Mouse (Mus musculus): ENCODE measurements around the gene Hspbp1. TPM values are rescaled to one million over a fixed set of nuclear protein-coding genes. Genes with fewer than 3 reads are reported as not detected.

Hspbp1 gene
- total RNA-seq (2014; rRNA removed; ENCODE audit: low replicate concordance) = 138 and 156 TPM in 2 replicates
- polyA plus RNA-seq (2015; fragmentation: Nextera tagmentation; extraction: Ambion mirVana) = 69.8 and 72.9 TPM in 2 replicates

DNA sequence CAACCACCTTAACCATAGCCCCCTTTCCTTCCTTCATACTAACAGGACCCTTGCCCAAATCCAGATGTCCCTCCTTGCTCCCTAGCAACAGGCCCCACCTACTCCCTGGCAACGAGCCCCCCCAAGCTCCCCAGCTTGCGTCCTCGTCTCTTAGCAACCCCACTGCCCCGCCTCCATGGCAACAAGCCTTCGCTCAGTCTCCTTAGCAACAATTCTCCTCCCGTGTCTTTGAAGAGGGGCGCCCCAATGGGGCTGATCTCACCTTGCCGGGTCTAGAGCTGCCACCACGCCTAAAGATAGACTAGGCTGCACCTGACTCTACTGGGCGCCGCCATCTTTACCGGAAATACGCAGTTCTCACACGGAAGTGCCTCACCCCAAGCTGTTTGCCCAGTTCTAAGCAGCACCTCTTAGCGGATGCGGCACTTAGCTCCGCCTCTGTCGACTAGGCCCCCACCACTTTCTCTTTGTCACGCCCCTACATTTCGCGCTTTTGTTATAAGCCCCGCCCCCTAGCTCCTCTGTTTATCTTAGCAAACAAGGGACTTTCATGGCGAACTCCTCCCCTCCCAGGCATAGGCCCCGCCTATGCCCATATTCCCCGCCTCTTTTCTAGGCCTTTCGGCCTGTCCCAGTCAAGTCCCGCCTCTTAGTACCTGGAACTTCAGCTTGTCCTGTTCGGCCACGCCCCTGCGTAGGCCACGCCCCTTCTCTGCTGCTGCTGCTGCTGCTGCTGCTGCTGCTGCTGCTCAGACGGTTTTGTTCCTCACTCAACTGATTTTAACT, at the start of gene Hspbp1:
Gene Hspbp1 (minus strand): TSS at position 437 of the 786 bp plus-strand sequence.
- peaks cover 12% of the 10 kb centered on the region; the same call in 1 of the 2 replicates for H3K36me3 ChIP-seq (replicated peaks; ENCODE audit: control insufficient read depth, insufficient read depth, low read length)
- ATAC-seq (ENCODE audit: insufficient read depth, low read depth) = peak; percentile 96
- H3K27me3 ChIP-seq (ENCODE audit: control insufficient read depth, insufficient read depth, low read length) = no peaks in the 10 kb centered on the region
- peaks cover 9% of the 10 kb centered on the region for H3K4me1 ChIP-seq (ENCODE audit: control insufficient read depth, insufficient read depth)
- DNase-seq (ENCODE audit: low spot score) = peak; percentile 97
- WGBS = under 1% methylated on average over 32 of the region's 32 CpGs
- H3K4me3 ChIP-seq (ENCODE audit: low read depth, low read length) = peak within 1 kb of the TSS; percentile 61
- H3K27ac ChIP-seq (ENCODE audit: low read depth) = peak within 1 kb of the TSS; percentile 52
- TF ChIP-seq EP300 (IDR thresholded peaks at IDR 0.05; ENCODE audit: low read depth) (0 out of 2 replicates have a peak, but pooled peaks have one; percentile 51), CTCF (IDR thresholded peaks at IDR 0.05; ENCODE audit: low read depth) (no peak)
- no peaks in the 10 kb centered on the region for H3K9me3 ChIP-seq (replicated peaks; ENCODE audit: control insufficient read depth, low read length)
- H3K9ac ChIP-seq (replicated peaks; ENCODE audit: low read depth, low read length) = peak within 1 kb of the TSS; percentile 47
- peak within 1 kb of the TSS; percentile 69 for H3K4me2 ChIP-seq (ENCODE audit: low read depth, low read length)

GRCm38 (mm10) chr7:4732968-4733392, 48.1 kb upstream of the Hspbp1 start:
- H3K9me3 ChIP-seq (replicated peaks; ENCODE audit: control insufficient read depth, low read length) = no peaks in the 10 kb centered on the region
- no peaks in the 10 kb centered on the region for H3K27me3 ChIP-seq (ENCODE audit: control insufficient read depth, insufficient read depth, low read length)
- ATAC-seq (ENCODE audit: insufficient read depth, low read depth) (no peak), DNase-seq (ENCODE audit: low spot score) (no peak)
- no peaks in the 10 kb centered on the region for H3K36me3 ChIP-seq (replicated peaks; ENCODE audit: control insufficient read depth, insufficient read depth, low read length)
- 43% methylated on average over 6 of the region's 6 CpGs for WGBS
- no peaks in the 10 kb centered on the region for H3K4me1 ChIP-seq (ENCODE audit: control insufficient read depth, insufficient read depth)
- H3K4me2 ChIP-seq (ENCODE audit: low read depth, low read length) = no peak overlapping the region
- no peak overlapping the region for H3K9ac ChIP-seq (replicated peaks; ENCODE audit: low read depth, low read length)
- no peak overlapping the region for H3K27ac ChIP-seq (ENCODE audit: low read depth)
- H3K4me3 ChIP-seq (ENCODE audit: low read depth, low read length) = no peak overlapping the region
- no peak for TF ChIP-seq CTCF (IDR thresholded peaks at IDR 0.05; ENCODE audit: low read depth)
- TF ChIP-seq EP300 (IDR thresholded peaks at IDR 0.05; ENCODE audit: low read depth) = no peak

DNA sequence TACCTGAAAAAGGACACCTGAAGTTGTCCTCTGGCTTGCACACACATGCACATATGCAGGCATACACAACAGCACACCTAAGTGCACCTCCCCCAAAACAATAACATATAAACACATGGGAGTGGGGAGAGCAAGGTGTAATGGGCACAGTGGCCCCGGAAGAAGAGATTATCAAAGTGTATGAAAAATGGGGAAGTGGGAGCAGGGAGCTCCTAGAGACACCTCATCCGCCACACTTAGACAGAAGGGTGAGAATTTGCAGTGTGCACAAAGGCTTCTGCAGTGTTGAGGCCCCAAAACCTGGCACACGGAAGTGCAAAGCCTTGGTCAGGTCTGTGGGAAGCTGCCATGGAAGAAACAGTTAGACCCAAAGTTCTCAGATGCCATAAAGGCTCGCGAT, 46.2 kb upstream of the Hspbp1 start:
- no peak overlapping the region for H3K9ac ChIP-seq (replicated peaks; ENCODE audit: low read depth, low read length)
- H3K9me3 ChIP-seq (replicated peaks; ENCODE audit: control insufficient read depth, low read length) = no peaks in the 10 kb centered on the region
- ATAC-seq (ENCODE audit: insufficient read depth, low read depth) (no peak), DNase-seq (ENCODE audit: low spot score) (no peak)
- WGBS = 68% methylated on average over 5 of the region's 5 CpGs
- no peaks in the 10 kb centered on the region for H3K4me1 ChIP-seq (ENCODE audit: control insufficient read depth, insufficient read depth)
- no peak overlapping the region for H3K4me3 ChIP-seq (ENCODE audit: low read depth, low read length)
- TF ChIP-seq CTCF (IDR thresholded peaks at IDR 0.05; ENCODE audit: low read depth) = no peak
- no peak for TF ChIP-seq EP300 (IDR thresholded peaks at IDR 0.05; ENCODE audit: low read depth)
- no peak overlapping the region for H3K4me2 ChIP-seq (ENCODE audit: low read depth, low read length)
- no peak overlapping the region for H3K27ac ChIP-seq (ENCODE audit: low read depth)
- H3K27me3 ChIP-seq (ENCODE audit: control insufficient read depth, insufficient read depth, low read length) = no peaks in the 10 kb centered on the region
- no peaks in the 10 kb centered on the region for H3K36me3 ChIP-seq (replicated peaks; ENCODE audit: control insufficient read depth, insufficient read depth, low read length)

DNA sequence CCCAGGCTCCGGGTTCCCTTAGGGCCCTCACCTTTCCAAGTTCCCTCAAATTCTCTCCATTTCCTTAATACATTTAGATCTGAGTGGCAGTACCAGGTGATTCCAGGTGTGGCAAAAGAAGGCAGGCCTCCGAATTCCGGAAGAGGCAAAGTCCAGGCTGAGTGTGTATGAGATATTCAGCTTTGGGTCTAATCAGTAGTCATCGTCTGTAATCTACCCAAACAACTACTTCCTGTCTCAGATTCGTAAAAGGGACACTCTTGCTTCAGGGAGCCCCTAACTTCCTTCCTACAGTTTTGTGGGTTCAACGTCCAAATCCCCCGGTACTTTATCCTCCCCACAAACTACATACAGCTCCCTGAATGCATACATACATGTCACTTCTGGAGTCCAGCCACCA, 40.3 kb upstream of the Hspbp1 start, which contains the start of gene Tmem150b:
Gene Tmem150b (minus strand): TSS at position 81 of the 400 bp plus-strand sequence.
- Histone ChIP-seq H3K4me3 (ENCODE audit: low read depth, low read length) (no peak within 1 kb of the TSS), H3K4me1 (ENCODE audit: control insufficient read depth, insufficient read depth) (no peaks in the 10 kb centered on the region), H3K4me2 (ENCODE audit: low read depth, low read length) (no peak within 1 kb of the TSS), H3K9me3 (replicated peaks; ENCODE audit: control insufficient read depth, low read length) (no peaks in the 10 kb centered on the region), H3K36me3 (replicated peaks; ENCODE audit: control insufficient read depth, insufficient read depth, low read length) (no peaks in the 10 kb centered on the region), H3K9ac (replicated peaks; ENCODE audit: low read depth, low read length) (no peak within 1 kb of the TSS), H3K27ac (ENCODE audit: low read depth) (no peak within 1 kb of the TSS), H3K27me3 (ENCODE audit: control insufficient read depth, insufficient read depth, low read length) (no peaks in the 10 kb centered on the region)
- DNase-seq (ENCODE audit: low spot score) (no peak), ATAC-seq (ENCODE audit: insufficient read depth, low read depth) (no peak)
- TF ChIP-seq EP300 (IDR thresholded peaks at IDR 0.05; ENCODE audit: low read depth) (no peak), CTCF (IDR thresholded peaks at IDR 0.05; ENCODE audit: low read depth) (no peak)
- WGBS = 60% methylated on average over 7 of the region's 7 CpGs

GRCm38 (mm10) chr7:4724359-4724758, 39.5 kb upstream of the Hspbp1 start:
- Histone ChIP-seq H3K4me2 (ENCODE audit: low read depth, low read length) (no peak overlapping the region), H3K27ac (ENCODE audit: low read depth) (no peak overlapping the region), H3K27me3 (ENCODE audit: control insufficient read depth, insufficient read depth, low read length) (no peaks in the 10 kb centered on the region), H3K36me3 (replicated peaks; ENCODE audit: control insufficient read depth, insufficient read depth, low read length) (no peaks in the 10 kb centered on the region), H3K9me3 (replicated peaks; ENCODE audit: control insufficient read depth, low read length) (no peaks in the 10 kb centered on the region), H3K4me3 (ENCODE audit: low read depth, low read length) (no peak overlapping the region), H3K4me1 (ENCODE audit: control insufficient read depth, insufficient read depth) (no peaks in the 10 kb centered on the region), H3K9ac (replicated peaks; ENCODE audit: low read depth, low read length) (no peak overlapping the region)
- TF ChIP-seq EP300 (IDR thresholded peaks at IDR 0.05; ENCODE audit: low read depth) = no peak
- TF ChIP-seq CTCF (IDR thresholded peaks at IDR 0.05; ENCODE audit: low read depth) = no peak
- 53% methylated on average over 3 of the region's 3 CpGs for WGBS
- DNase-seq (ENCODE audit: low spot score) = no peak
- no peak for ATAC-seq (ENCODE audit: insufficient read depth, low read depth)

All from heart, postnatal 0 days (tissue).